Mouse (Mus musculus) midbrain, postnatal 0 days (tissue): ENCODE results near the gene Sstr3. TPM values are rescaled to one million over a fixed set of nuclear protein-coding genes. Genes with fewer than 3 reads are reported as not detected.

ENCODE experiments used
- ATAC-seq: fragments of 200-750 bp; cut with Nextera tagmentation; 2 replicates; pipeline ENCODE4 v1.8.0; 2017; ENCODE audit warnings: moderate number of reproducible peaks, mild to moderate bottlenecking, moderate TSS enrichment, moderate library complexity; ENCODE audit not compliant: low FRiP score
- DNase-seq: peaks from one replicate; pipeline ENCODE4 v3.0.0-alpha.2; 2015; ENCODE audit warnings: low spot score
- H3K27ac ChIP-seq: fragments of 300-500 bp; sonication (generic); 2 replicates; pipeline ENCODE4 v1.5.1; 2014; ENCODE audit warnings: low read depth, mild to moderate bottlenecking, low read length, mixed read lengths
- H3K27me3 ChIP-seq: fragments of 300-500 bp; sonication (generic); 2 replicates; pipeline ENCODE4 v1.6.1; 2014; ENCODE audit warnings: low read length, control low read depth, mixed read lengths; ENCODE audit not compliant: insufficient read depth
- H3K36me3 ChIP-seq: fragments of 300-500 bp; sonication (generic); 2 replicates; pipeline ENCODE4 v1.6.1; 2014; ENCODE audit warnings: low read length, control low read depth, mixed read lengths; ENCODE audit not compliant: insufficient read depth
- H3K4me1 ChIP-seq: fragments of 300-500 bp; sonication (generic); 2 replicates; pipeline ENCODE4 v1.6.1; 2014; ENCODE audit warnings: mild to moderate bottlenecking, control low read depth, antibody characterized with exemption, low read length, mixed read lengths; ENCODE audit not compliant: insufficient read depth
- H3K4me2 ChIP-seq: fragments of 300-500 bp; sonication (generic); 2 replicates; pipeline ENCODE4 v1.6.1; 2014; ENCODE audit warnings: low read depth, mild to moderate bottlenecking, low read length, mixed read lengths; ENCODE audit not compliant: poor library complexity, severe bottlenecking
- H3K4me3 ChIP-seq: fragments of 300-500 bp; sonication (generic); 2 replicates; pipeline ENCODE4 v1.5.1; 2014; ENCODE audit warnings: low read depth, mild to moderate bottlenecking, low read length, moderate library complexity
- H3K9ac ChIP-seq: fragments of 300-500 bp; sonication (generic); replicated peaks from 2 replicates; pipeline ENCODE4 v1.6.1; 2014; ENCODE audit warnings: mild to moderate bottlenecking, low read length, moderate library complexity, mixed read lengths; ENCODE audit not compliant: poor library complexity, severe bottlenecking
- H3K9me3 ChIP-seq: fragments of 300-500 bp; sonication (generic); 2 replicates; pipeline ENCODE4 v1.6.1; 2016; ENCODE audit warnings: low read length, control low read depth
- CTCF ChIP-seq: IDR thresholded peaks from 2 replicates; pipeline ENCODE4 v1.5.1; 2016; ENCODE audit warnings: antibody characterized with exemption, mild to moderate bottlenecking
- WGBS: fragments of 180-500 bp; shearing (Covaris S2); extraction: QIAGEN DNeasy Blood & Tissue Kit; methylation state at CpG from one replicate; pipeline ENCODE4 v1.1.7; 2014; 5-methylcytosine and 5-hydroxymethylcytosine counted together
- polyA plus RNA-seq: library from polyadenylated mRNA; unstranded; fragments of >200 nt; fragmentation: Nextera tagmentation; extraction: Ambion mirVana; gene quantifications from 2 replicates; pipeline ENCODE4 v1.2.1, GENCODE M21; 2015
- total RNA-seq: library from RNA; depleted of rRNA; stranded (reverse); fragments of >200 nt; gene quantifications from 2 replicates; pipeline ENCODE4 v1.2.3, GENCODE M21; 2014; rRNA removed

The Sstr3 gene
- 1.1 and 2.4 TPM in 2 replicates for total RNA-seq
- polyA plus RNA-seq, result 0.49 and 0.65 TPM in 2 replicates

- no peak for ATAC-seq
These were observed at the start of gene Sstr3 for GRCm38 (mm10) chr15:78544561-78545001. TSS of gene Sstr3 (minus strand) at chr15:78544685.

GRCm38 (mm10) chr15:78593896-78594425, 49.5 kb upstream of the Sstr3 start:
- TF ChIP-seq CTCF, result no peak
- Histone ChIP-seq H3K36me3 (no peaks in the 10 kb centered on the region), H3K27ac (no peak overlapping the region), H3K4me3 (no peak overlapping the region), H3K9ac (no peak overlapping the region), H3K27me3 (no peaks in the 10 kb centered on the region), H3K9me3 (no peaks in the 10 kb centered on the region), H3K4me2 (no peak overlapping the region), H3K4me1 (no peaks in the 10 kb centered on the region)
- ATAC-seq (no peak), DNase-seq (no peak)
- 88% methylated on average over 7 of the region's 7 CpGs for WGBS

More at GRCm38 (mm10) chr15:78544561-78545001, at the start of gene Sstr3:
- Histone ChIP-seq H3K4me3 (no peak within 1 kb of the TSS), H3K27me3 (no peaks in the 10 kb centered on the region), H3K36me3 (no peaks in the 10 kb centered on the region), H3K4me1 (0 out of 2 replicates have a peak, but pooled peaks cover 4% of the 10 kb centered on the region), H3K27ac (no peak within 1 kb of the TSS), H3K4me2 (peak within 1 kb of the TSS; percentile 43), H3K9ac (peak within 1 kb of the TSS; percentile 44), H3K9me3 (no peaks in the 10 kb centered on the region)
- peak; percentile 38 for DNase-seq
- 7% methylated on average over 13 of the region's 14 CpGs for WGBS
- TF ChIP-seq CTCF, result no peak

- Histone ChIP-seq H3K4me3 (no peak overlapping the region), H3K4me1 (no peaks in the 10 kb centered on the region), H3K4me2 (no peak overlapping the region), H3K36me3 (no peaks in the 10 kb centered on the region), H3K27me3 (no peaks in the 10 kb centered on the region), H3K9me3 (no peaks in the 10 kb centered on the region), H3K27ac (no peak overlapping the region), H3K9ac (no peak overlapping the region)
- ATAC-seq (no peak), DNase-seq (no peak)
- no peak for TF ChIP-seq CTCF
- WGBS, result 78% methylated on average over 14 of the region's 14 CpGs
These were observed 48.0 kb upstream of the Sstr3 start for GRCm38 (mm10) chr15:78592452-78592968.

GRCm38 (mm10) chr15:78591680-78592451, 47.4 kb upstream of the Sstr3 start:
- Histone ChIP-seq H3K4me2 (no peak overlapping the region), H3K4me1 (no peaks in the 10 kb centered on the region), H3K36me3 (no peaks in the 10 kb centered on the region), H3K9me3 (no peaks in the 10 kb centered on the region), H3K27ac (no peak overlapping the region), H3K27me3 (no peaks in the 10 kb centered on the region), H3K4me3 (no peak overlapping the region), H3K9ac (no peak overlapping the region)
- no peak for ATAC-seq
- 70% methylated on average over 15 of the region's 15 CpGs for WGBS
- TF ChIP-seq CTCF, result no peak
- no peak for DNase-seq

GRCm38 (mm10) chr15:78590785-78591184, 46.3 kb upstream of the Sstr3 start:
- no peak for ATAC-seq
- H3K9ac ChIP-seq, result no peak overlapping the region
- peak; percentile 45 for TF ChIP-seq CTCF
- WGBS, result 80% methylated on average over 6 of the region's 6 CpGs
- H3K4me1 ChIP-seq, result no peaks in the 10 kb centered on the region
- no peak for DNase-seq
- H3K4me2 ChIP-seq, result no peak overlapping the region
- H3K4me3 ChIP-seq, result no peak overlapping the region
- H3K9me3 ChIP-seq, result no peaks in the 10 kb centered on the region
- H3K27ac ChIP-seq, result no peak overlapping the region
- H3K36me3 ChIP-seq, result no peaks in the 10 kb centered on the region
- no peaks in the 10 kb centered on the region for H3K27me3 ChIP-seq

GRCm38 (mm10) chr15:78589936-78590335, 45.5 kb upstream of the Sstr3 start:
- Histone ChIP-seq H3K9me3 (no peaks in the 10 kb centered on the region), H3K36me3 (no peaks in the 10 kb centered on the region), H3K27me3 (no peaks in the 10 kb centered on the region), H3K27ac (no peak overlapping the region), H3K4me1 (no peaks in the 10 kb centered on the region), H3K9ac (no peak overlapping the region), H3K4me2 (no peak overlapping the region), H3K4me3 (no peak overlapping the region)
- no peak for TF ChIP-seq CTCF
- DNase-seq, result no peak
- ATAC-seq, result no peak
- WGBS, result 74% methylated on average over 6 of the region's 6 CpGs
